Mouse (Mus musculus) heart, postnatal 14 days (tissue): ENCODE measurements at regions not wholly inside any gene's neighbourhood (a gene's known extent, or its start where the extent isn't known, plus 50 kb on each side); places are given as distances from the start of the nearest gene placed in this dataset.

Experiments
- DNase-seq, 2 experiments: peaks; one replicate each; pipeline ENCODE4 v3.0.0; 2021 to 2022
- intact Hi-C: fragments of 180-260 bp; cut with DNase I; formaldehyde crosslinking; loops from one replicate; pipeline ENCODE4 v1.15.1; 2025

GRCm38 (mm10) chrX:7474831-7475230 is 98.6 kb upstream of the Foxp3 start:
- intact Hi-C loops, result loop anchor here (5.0 kb wide), 2 partner anchors 167 to 217 kb away; no protein-coding TSS in a partner anchor
- DNase-seq, result no peak

- intact Hi-C loops, result loop anchor here (5.0 kb wide), 2 partner anchors 168 to 218 kb away; no protein-coding TSS in a partner anchor
- DNase-seq, result peak; percentile 11 to 21
Measured at GRCm38 (mm10) chrX:7473814-7474213, 98.2 kb upstream of the Usp27x start.

DNA sequence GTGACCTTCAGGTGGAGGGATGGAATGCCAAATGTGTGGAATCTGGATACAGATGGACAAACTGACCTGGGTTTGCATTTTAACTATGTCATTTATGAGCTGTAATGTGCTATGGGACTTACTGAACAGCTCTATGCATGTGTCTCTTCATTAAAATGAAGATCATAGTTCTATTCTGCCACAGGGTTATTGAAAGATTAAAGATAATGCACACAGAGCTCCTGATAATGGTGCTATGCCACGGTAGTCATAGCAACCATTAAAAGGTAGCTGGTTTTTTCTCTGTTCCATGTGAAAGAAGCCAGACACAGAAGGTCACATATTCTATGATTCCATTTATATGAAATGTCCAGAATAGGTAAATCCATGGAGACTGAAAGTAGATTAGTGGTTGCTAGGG is 94.2 kb upstream of the Usp27x start:
- no peak for DNase-seq
- intact Hi-C loops, result loop anchor here (5.0 kb wide), 2 partner anchors 172 to 222 kb away; no protein-coding TSS in a partner anchor

DNA sequence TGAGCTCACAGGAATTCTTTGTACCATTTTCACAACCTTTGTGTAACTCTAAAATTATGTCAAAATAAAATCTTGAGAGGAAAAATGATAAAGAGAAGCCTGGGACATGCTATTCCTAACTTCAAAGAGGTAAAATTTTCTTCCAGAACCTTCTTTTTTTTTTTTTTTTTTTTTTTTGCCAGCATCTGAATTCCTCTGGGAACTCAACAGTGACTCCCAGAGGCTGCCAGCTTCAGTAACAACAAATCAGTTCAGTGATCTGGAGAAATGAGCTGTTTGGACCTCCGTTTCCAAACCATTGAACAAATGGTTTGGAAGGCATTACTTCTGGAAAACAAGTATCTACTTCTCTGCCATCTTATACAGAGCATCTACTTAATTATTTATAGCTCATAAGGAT is 92.4 kb upstream of the Usp27x start:
- DNase-seq, result no peak
- intact Hi-C loops, result no loop called here

DNA sequence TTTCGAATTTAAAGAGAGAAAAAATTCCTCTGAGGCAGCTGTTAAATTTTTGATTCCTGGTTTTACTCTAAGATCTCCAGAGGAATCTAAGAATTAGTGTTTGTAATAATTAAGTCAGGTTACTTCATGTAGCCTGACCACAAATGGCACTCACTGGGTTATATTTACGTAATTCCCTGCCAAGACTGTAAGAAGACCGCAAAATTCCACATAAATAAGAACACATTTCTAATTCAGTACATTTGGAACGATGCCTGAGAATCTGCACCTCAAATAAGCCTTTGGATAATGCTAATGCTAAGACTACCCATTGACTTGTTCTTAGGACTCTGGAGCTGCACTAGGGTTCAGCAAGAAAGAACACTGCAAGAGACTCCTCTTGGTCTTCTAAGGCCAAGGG is 81.2 kb upstream of the Usp27x start:
- no peak for DNase-seq
- intact Hi-C loops, result no loop called here

- intact Hi-C loops, result no loop called here
Measured at GRCm38 (mm10) chrX:7445035-7445434, 69.4 kb upstream of the Usp27x start.

DNA sequence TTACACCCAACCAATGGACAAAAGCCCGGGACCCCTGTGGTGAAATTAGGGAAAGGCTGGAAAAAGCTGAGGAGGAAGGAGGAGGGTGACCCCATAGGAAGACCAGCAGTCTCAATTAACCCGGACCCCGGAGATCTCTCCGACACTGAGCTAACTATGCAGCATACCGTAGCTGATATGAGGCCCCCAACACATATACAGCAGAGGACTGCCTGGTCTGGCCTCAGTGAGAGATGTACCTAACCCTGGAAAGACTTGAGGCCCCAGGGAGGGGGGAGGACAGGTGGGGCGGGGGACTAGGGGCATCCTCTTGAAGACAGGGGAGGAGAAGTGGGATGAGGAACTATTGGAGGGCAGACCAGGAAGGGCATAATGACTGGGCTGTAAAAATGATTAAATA is 69.0 kb upstream of the Usp27x start:
- no peak for DNase-seq
- intact Hi-C loops, result no loop called here

More at GRCm38 (mm10) chrX:7445035-7445434, 69.4 kb upstream of the Usp27x start:
- no peak for DNase-seq

DNA sequence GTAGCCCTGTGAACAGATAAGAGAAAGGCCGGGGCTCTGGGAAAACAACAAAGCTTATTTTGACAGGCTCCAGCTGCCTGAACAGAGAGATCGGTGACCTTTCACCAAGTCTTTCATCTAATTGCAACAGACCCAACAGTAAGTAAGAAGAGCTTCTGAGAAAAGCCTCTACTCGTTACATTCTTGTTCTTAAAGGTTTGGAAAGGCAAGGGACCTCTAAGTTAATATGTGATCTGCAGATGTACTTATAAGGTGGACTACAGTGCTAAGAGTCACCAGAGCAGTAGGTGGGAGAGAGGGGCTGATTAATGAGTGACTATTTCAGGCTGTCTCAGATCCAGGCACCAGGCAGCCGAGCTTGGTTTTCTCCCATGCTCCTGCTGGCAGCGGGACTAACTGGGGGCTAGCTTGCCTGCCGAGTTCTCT is 68.4 kb upstream of the Usp27x start:
- DNase-seq, result no peak
- intact Hi-C loops, result no loop called here

GRCm38 (mm10) chrX:7435375-7436042 is 59.9 kb upstream of the Usp27x start:
- intact Hi-C loops, result no loop called here
- DNase-seq, result no peak

- intact Hi-C loops, result no loop called here
- no peak for DNase-seq
Measured at GRCm38 (mm10) chrX:7434268-7434667, 58.6 kb upstream of the Usp27x start.

DNA sequence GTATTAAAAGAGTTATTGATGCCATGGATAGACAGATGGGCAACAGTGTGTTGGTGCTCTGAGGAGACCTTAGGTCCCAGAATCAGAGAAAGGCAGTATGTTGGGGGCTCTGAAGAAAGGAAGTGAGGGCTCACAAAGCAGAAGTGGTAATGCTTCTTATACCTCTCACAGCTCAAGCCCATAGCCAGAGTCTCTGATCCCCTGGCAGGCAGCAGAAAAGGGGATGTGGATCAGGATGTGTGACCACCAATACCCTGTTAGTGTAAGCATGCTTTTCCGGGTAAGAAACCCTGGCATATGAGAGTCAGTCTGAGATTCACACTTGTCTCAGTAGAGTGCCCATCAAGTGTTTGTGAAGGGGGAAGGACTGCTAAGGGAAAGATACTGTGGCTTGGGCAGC is 54.8 kb upstream of the Usp27x start:
- intact Hi-C loops, result no loop called here
- DNase-seq, result no peak

DNA sequence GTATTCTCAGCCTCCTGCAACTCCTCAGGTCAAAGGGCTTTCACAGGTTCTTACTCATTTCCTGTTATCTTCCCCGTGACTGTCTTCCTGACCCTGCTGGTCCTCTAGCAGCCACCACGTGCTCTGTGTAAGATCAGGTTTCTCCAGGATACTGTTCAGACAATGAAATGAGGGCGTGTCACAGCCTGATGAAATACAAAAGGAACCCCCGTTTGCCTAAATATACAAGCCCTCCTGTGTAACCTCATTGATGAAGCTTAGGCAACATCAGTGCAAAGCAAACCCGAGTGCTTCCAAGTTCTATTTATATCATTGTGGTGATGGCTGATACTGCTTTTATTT is 53.9 kb upstream of the Usp27x start:
- no peak for DNase-seq
- intact Hi-C loops, result no loop called here

- DNase-seq, result peak in 1 of 2 experiments; percentile 21
- intact Hi-C loops, result no loop called here
Measured at GRCm38 (mm10) chrX:7428621-7429523, 53.2 kb upstream of the Usp27x start.
